Mouse (Mus musculus): ENCODE data around the gene Mttp. TPM values are rescaled to one million over a fixed set of nuclear protein-coding genes. Genes with fewer than 3 reads are reported as not detected.
A peak's percentile ranks its signal among the peaks of the same experiment; 100 is the strongest.
"Not testable (repeated sequence)": the region's sequence is repeated elsewhere in the genome, so short reads cannot be mapped to it uniquely, and the experiment has no call there.

Gene Mttp
- polyA plus RNA-seq, 1 experiment: 1.6 TPM

- DNase-seq: no peak
- Histone ChIP-seq H3K27ac (ENCODE audit: control insufficient read depth, insufficient read depth, low read length) (no peak overlapping the region), H3K27me3 (ENCODE audit: control insufficient read depth, insufficient read depth, low read length) (no peaks in the 10 kb centered on the region), H3K4me1 (replicated peaks; ENCODE audit: control insufficient read depth, insufficient read depth, low read length) (no peaks in the 10 kb centered on the region), H3K36me3 (ENCODE audit: control insufficient read depth, insufficient read depth, low read length) (no peaks in the 10 kb centered on the region; the same call in 1 of the 2 replicates), H3K4me3 (ENCODE audit: control insufficient read depth, insufficient read depth, low read length) (no peak overlapping the region)
- WGBS: 92% methylated on average over 2 of the region's 2 CpGs
- no peak for TF ChIP-seq POLR2A (IDR thresholded peaks at IDR 0.05; ENCODE audit: control insufficient read depth, extremely low read depth, insufficient read depth, low read length, poor library complexity)
- no peak for TF ChIP-seq CTCF (IDR thresholded peaks at IDR 0.05; ENCODE audit: borderline replicate concordance, control insufficient read depth, extremely low read depth, insufficient read depth, low read length, poor library complexity)
Observed at GRCm38 (mm10) chr3:138148811-138149210, 4.0 kb upstream of the Mttp start.

GRCm38 (mm10) chr3:138144060-138144641 is 617 bp downstream of the Mttp start:
- no peak for DNase-seq
- under 1% methylated on average over 18 of the region's 18 CpGs for WGBS
- no peaks in the 10 kb centered on the region for H3K4me1 ChIP-seq (replicated peaks; ENCODE audit: control insufficient read depth, insufficient read depth, low read length)
- TF ChIP-seq CTCF (IDR thresholded peaks at IDR 0.05; ENCODE audit: borderline replicate concordance, control insufficient read depth, extremely low read depth, insufficient read depth, low read length, poor library complexity) (no peak; the same call in 1 of the 2 replicates), POLR2A (IDR thresholded peaks at IDR 0.05; ENCODE audit: control insufficient read depth, extremely low read depth, insufficient read depth, low read length, poor library complexity) (no peak)
- no peaks in the 10 kb centered on the region for H3K27me3 ChIP-seq (ENCODE audit: control insufficient read depth, insufficient read depth, low read length)
- H3K36me3 ChIP-seq (ENCODE audit: control insufficient read depth, insufficient read depth, low read length): no peaks in the 10 kb centered on the region
- H3K4me3 ChIP-seq (ENCODE audit: control insufficient read depth, insufficient read depth, low read length): peak overlapping the region; percentile 85
- H3K27ac ChIP-seq (ENCODE audit: control insufficient read depth, insufficient read depth, low read length): peak overlapping the region; percentile 93

GRCm38 (mm10) chr3:138143315-138144059 is 1.3 kb downstream of the Mttp start, which contains the start of gene Trmt10a:
Gene Trmt10a, plus strand, starts transcription at chr3:138143448.
- Histone ChIP-seq H3K36me3 (ENCODE audit: control insufficient read depth, insufficient read depth, low read length) (no peaks in the 10 kb centered on the region), H3K4me1 (replicated peaks; ENCODE audit: control insufficient read depth, insufficient read depth, low read length) (no peaks in the 10 kb centered on the region), H3K27ac (ENCODE audit: control insufficient read depth, insufficient read depth, low read length) (peak within 1 kb of the TSS; percentile 93), H3K4me3 (ENCODE audit: control insufficient read depth, insufficient read depth, low read length) (peak within 1 kb of the TSS; percentile 85), H3K27me3 (ENCODE audit: control insufficient read depth, insufficient read depth, low read length) (no peaks in the 10 kb centered on the region)
- WGBS: under 1% methylated on average over 70 of the region's 70 CpGs
- peak; percentile 86 for TF ChIP-seq POLR2A (IDR thresholded peaks at IDR 0.05; ENCODE audit: control insufficient read depth, extremely low read depth, insufficient read depth, low read length, poor library complexity)
- TF ChIP-seq CTCF (IDR thresholded peaks at IDR 0.05; ENCODE audit: borderline replicate concordance, control insufficient read depth, extremely low read depth, insufficient read depth, low read length, poor library complexity): peak; percentile 58; the same call in 1 of the 2 replicates
- peak; percentile 96 for DNase-seq

- no peaks in the 10 kb centered on the region for H3K4me1 ChIP-seq (replicated peaks; ENCODE audit: control insufficient read depth, insufficient read depth, low read length)
- H3K27me3 ChIP-seq (ENCODE audit: control insufficient read depth, insufficient read depth, low read length): no peaks in the 10 kb centered on the region
Observed at GRCm38 (mm10) chr3:138142733-138143314, 1.9 kb downstream of the Mttp start.

GRCm38 (mm10) chr3:138142052-138142732 is 2.6 kb downstream of the Mttp start:
- no peak overlapping the region for H3K4me3 ChIP-seq (ENCODE audit: control insufficient read depth, insufficient read depth, low read length)
- H3K27ac ChIP-seq (ENCODE audit: control insufficient read depth, insufficient read depth, low read length): no peak overlapping the region
- TF ChIP-seq POLR2A (IDR thresholded peaks at IDR 0.05; ENCODE audit: control insufficient read depth, extremely low read depth, insufficient read depth, low read length, poor library complexity): no peak
- TF ChIP-seq CTCF (IDR thresholded peaks at IDR 0.05; ENCODE audit: borderline replicate concordance, control insufficient read depth, extremely low read depth, insufficient read depth, low read length, poor library complexity): no peak
- WGBS: 82% methylated on average over 4 of the region's 4 CpGs
- no peaks in the 10 kb centered on the region for H3K36me3 ChIP-seq (ENCODE audit: control insufficient read depth, insufficient read depth, low read length)
- no peaks in the 10 kb centered on the region for H3K27me3 ChIP-seq (ENCODE audit: control insufficient read depth, insufficient read depth, low read length)
- no peaks in the 10 kb centered on the region for H3K4me1 ChIP-seq (replicated peaks; ENCODE audit: control insufficient read depth, insufficient read depth, low read length)
- DNase-seq: no peak

More at GRCm38 (mm10) chr3:138142733-138143314, 1.9 kb downstream of the Mttp start:
- WGBS: 3% methylated on average over 12 of the region's 12 CpGs
- no peak for DNase-seq
- H3K36me3 ChIP-seq (ENCODE audit: control insufficient read depth, insufficient read depth, low read length): no peaks in the 10 kb centered on the region
- no peak for TF ChIP-seq CTCF (IDR thresholded peaks at IDR 0.05; ENCODE audit: borderline replicate concordance, control insufficient read depth, extremely low read depth, insufficient read depth, low read length, poor library complexity)
- TF ChIP-seq POLR2A (IDR thresholded peaks at IDR 0.05; ENCODE audit: control insufficient read depth, extremely low read depth, insufficient read depth, low read length, poor library complexity): no peak
- peak overlapping the region; percentile 84 for H3K4me3 ChIP-seq (ENCODE audit: control insufficient read depth, insufficient read depth, low read length)
- peak overlapping the region; percentile 70; the same call in 1 of the 2 replicates for H3K27ac ChIP-seq (ENCODE audit: control insufficient read depth, insufficient read depth, low read length)

GRCm38 (mm10) chr3:138139663-138140062 is 5.1 kb downstream of the Mttp start:
- Histone ChIP-seq H3K27ac (ENCODE audit: control insufficient read depth, insufficient read depth, low read length) (no peak overlapping the region), H3K4me3 (ENCODE audit: control insufficient read depth, insufficient read depth, low read length) (no peak overlapping the region), H3K36me3 (ENCODE audit: control insufficient read depth, insufficient read depth, low read length) (no peaks in the 10 kb centered on the region), H3K4me1 (replicated peaks; ENCODE audit: control insufficient read depth, insufficient read depth, low read length) (no peaks in the 10 kb centered on the region), H3K27me3 (ENCODE audit: control insufficient read depth, insufficient read depth, low read length) (no peaks in the 10 kb centered on the region)
- no peak for DNase-seq
- WGBS: 90% methylated on average over 6 of the region's 6 CpGs
- TF ChIP-seq CTCF (IDR thresholded peaks at IDR 0.05; ENCODE audit: borderline replicate concordance, control insufficient read depth, extremely low read depth, insufficient read depth, low read length, poor library complexity): no peak
- TF ChIP-seq POLR2A (IDR thresholded peaks at IDR 0.05; ENCODE audit: control insufficient read depth, extremely low read depth, insufficient read depth, low read length, poor library complexity): no peak

- not testable (repeated sequence) for H3K27ac ChIP-seq (ENCODE audit: control insufficient read depth, insufficient read depth, low read length); H3K4me1 ChIP-seq (replicated peaks; ENCODE audit: control insufficient read depth, insufficient read depth, low read length); H3K4me3 ChIP-seq (ENCODE audit: control insufficient read depth, insufficient read depth, low read length); DNase-seq; H3K27me3 ChIP-seq (ENCODE audit: control insufficient read depth, insufficient read depth, low read length); H3K36me3 ChIP-seq (ENCODE audit: control insufficient read depth, insufficient read depth, low read length)
- 97% methylated on average over 13 of the region's 13 CpGs for WGBS
Observed at GRCm38 (mm10) chr3:138138146-138138545, 6.6 kb downstream of the Mttp start.
